Mouse (Mus musculus): ENCODE measurements at regions not wholly inside any gene's neighbourhood (a gene's known extent, or its start where the extent isn't known, plus 50 kb on each side); places are given as distances from the start of the nearest gene placed in this dataset.
A peak's percentile ranks its signal among the peaks of the same experiment; 100 is the strongest.

DNA sequence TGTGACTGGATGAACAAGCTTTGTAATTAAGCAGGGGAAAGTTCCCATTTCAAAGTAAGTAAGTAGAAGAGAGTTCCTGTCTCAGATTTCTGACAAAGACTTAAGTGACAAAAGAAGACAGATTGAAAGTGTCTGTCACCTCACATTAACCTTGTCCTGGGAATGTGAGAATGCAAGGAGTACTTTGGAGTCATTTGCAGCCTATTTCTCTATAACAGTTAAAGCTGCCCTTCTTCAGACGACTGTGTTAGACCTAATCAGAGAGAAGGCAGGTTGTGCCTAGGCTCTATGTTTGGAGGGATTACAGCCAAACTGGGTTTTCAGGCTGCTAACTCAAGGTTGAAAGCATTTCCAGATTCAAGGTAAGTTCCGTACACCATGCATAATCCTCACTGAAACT lies 446.5 kb downstream of the Pdgfc start:
- no peak for DNase-seq (ENCODE audit: low spot score in 2 of 2)

DNA sequence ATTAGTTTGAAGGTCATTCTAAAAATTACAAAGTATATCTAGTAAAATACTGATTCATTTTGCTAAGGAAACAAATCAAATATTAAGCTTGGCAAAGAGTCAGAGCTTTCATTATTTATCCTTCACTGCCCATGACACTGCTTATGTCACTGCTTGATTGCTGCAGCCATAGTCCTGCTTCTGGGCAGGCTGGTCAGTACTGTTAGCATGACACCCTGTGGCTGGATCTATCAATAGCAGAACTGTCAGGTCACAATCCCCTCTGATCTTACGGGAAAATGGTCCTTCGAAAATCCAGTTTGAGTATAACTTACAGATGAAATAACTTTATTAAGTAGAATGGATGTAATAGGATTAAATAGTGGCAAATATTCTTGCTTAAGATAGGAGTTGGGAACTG lies 447.1 kb downstream of the Pdgfc start:
- no peak for DNase-seq (ENCODE audit: low spot score in 2 of 2)

DNA sequence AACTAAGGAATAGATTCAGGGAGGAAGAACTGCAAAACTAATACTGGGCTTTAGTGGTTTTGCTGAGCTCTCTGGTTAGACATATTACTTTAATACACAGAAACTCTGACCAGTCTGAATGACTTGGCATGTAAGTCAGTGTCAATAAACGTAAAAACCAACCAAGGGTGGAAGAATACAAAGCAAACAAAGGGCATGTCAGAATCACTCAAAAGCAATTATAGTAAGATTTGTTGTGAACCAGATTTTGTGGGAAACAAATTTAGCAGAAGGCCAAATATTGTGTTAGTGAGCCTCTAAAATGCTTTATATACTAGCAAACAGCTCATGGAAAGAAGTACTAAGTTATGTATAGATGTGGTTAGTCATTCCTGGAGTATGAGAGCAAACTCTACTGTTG lies 427.1 kb upstream of the Ctso start:
- DNase-seq (ENCODE audit: low spot score in 2 of 2), result no peak

DNA sequence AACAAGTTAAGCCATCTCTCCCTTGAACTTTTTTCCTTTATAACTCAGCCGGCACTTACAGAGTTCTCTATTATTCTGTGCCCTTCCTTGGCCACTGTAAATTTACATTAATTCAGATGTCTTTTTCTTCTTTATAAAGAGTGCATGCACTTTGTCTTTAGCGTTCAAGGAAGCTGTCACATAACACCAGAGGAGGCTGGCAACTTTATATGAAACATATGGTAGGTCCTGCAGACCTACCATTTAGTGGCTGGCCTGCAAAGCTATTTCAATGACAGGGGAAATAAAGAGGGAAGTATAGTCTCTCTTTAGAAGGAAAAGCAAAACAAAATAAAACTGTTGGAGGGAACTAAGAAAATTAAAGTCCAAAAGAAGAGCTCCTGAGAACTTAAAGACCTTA lies 423.8 kb upstream of the Ctso start:
- no peak for DNase-seq (ENCODE audit: low spot score in 2 of 2)

DNA sequence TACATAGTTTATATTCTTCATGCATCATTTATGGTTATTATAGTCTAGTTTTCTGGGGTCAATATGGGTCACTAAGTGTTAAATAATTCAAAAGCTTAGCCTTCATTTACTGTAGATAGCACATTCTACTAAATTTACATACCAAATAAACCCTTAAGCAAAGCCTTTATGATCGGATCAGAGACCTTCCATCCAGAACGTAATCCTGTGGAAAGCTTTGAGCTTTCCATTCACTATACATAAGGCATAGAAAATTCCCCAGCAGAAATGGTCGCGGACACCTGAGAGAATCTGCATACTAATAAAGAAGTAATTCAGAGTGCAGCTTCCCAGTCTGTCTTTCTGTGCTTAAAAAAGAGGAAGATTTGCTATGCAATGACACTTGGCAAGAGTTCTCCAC lies 410.6 kb upstream of the Ctso start:
- DNase-seq (ENCODE audit: low spot score in 2 of 2), result no peak

DNA sequence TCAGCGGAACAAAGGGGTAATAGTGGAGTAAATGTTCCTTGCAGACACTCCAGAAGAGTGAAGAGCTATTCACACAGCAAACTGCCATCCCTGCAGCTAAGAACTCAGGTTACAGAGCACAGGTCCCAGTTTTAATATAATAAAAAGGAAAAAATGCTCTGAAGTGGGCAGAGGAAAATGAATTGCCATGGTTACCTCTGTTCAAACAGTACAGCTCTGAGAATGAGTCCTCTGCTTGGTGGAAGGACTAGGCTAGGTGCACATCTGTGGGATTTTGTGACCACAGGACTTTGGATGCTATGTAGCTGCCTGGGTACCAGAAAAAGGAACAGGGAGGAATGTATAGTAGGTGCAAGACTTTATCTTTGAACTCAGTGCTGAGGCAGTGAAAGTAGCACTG lies 401.5 kb upstream of the Ctso start:
- no peak for DNase-seq (ENCODE audit: low spot score in 2 of 2)

DNA sequence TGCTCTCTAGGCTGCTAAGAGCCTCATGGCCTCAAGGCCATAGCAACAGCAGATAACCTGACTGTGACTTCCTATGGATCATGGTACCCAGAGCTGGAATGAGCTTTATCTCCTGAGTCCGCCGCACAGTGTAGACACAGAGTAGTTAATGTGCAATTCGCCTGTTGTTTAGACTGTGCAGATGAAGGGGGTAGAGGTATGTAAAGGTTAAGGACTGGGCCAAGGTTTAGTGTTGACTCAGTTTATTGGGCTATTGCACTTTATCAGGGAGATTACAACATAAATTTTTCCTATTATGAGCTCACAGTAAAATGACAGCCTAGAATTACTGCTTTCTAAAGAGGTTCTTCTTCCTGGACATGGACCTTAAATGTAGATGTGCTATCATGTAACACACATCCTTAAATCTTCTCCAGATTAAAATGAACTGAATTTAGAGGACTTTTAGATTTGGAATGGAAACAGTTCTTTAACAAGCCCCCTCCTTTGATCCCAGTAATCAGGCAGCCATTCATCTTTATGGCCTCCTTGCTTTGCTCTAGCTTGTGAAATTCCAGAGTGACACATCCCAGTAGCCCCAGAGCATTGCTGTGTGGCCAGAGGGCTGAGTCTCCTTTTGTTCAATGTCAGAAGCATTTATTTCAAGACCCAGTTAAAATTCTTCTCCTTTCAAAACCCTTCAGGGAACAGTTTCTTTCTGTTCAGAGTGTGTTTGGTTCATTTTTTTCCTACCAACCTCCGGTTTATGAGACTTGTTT lies 396.8 kb upstream of the Ctso start:
- DNase-seq (ENCODE audit: low spot score in 2 of 2), result no peak

DNA sequence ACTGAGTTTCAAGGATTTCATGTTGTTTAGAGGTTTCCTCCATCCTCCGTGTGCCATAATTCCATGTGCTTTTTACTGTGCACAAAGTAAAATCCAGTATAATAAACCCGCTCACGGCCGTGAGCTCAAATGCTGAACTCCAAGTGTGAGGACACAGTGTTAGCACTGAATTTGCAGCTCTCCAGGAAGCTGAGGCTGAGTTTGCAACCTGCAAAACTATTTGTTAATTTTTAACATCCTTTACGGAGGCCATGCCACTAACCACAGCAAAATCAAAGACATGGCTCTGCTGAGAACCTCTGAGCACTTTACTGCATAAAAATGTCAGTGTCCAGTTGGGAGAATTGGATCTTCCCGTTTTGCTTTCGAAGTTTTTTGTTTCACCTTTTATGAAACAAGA lies 377.6 kb upstream of the Ctso start:
- DNase-seq (ENCODE audit: low spot score in 2 of 2), result no peak

DNA sequence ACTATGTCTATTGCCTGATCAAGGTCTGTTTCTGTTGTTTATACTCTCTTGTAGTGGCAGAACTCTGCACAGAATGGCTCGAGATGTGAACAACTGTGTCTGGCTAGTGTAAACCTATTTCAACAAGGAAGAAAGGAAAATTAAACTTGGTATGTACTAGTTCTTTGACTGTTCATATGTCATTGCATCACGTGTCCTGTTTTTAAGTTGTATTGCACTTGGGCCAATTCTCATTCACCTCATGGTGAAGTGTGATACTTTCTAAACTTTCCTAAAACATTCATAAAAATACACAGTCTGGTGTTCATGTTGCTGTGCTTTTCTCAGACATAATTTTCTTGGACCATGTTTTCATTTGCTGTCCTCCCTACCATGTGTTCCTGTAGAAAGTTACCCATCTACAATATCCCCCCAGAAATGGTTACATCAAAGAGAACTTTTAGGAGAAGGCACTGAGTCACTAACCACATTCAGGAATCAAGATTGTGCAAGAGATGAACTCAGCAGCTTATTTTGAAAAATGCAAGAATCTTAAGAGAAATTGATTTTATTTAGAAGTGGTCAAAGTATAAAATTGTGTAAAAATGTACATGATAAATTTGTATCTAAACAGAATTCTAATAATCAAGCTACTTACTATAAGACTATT lies 369.7 kb upstream of the Ctso start:
- no peak for DNase-seq (ENCODE audit: low spot score in 2 of 2)

DNA sequence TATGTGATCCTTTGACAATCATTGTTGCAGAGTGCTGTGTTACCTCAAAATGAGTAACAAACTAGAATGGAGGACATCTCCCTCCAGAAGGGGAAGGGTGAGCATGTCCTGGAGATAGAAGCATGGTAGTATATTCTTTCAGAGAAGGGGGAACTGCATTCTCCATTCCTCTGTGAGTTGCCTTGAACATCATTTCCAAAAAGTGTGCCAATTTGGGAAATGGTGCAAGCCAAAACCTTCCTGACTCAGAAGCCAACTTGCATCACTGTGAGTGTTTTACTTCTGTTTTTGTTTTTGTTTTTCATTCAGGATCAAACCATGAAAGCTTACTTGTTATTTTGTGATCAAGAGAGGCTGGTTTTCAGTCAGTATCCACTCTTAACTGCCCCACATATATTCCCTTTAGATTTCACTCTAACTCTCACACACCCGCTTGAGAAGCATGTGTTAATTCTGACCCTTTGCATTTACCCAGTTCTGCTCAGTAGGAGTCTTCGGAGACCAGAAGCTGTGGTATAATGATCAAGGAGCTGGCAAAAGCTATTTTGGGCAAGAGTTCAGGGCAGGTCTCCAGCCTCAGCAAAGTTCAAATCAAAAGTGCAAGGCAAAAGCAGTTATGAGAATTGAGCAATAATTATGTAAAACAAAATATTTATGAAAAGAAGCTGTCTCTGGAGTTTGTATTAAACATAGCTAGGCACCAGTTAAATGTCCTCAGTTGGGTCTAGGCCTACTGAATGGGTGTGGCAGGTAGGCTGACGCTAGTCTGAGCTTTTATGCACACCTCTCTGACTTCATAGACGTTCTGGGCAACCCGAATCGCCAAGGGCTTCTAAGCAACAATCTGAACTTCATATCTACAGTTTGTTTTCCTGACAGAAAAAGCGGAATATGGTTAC lies 368.3 kb upstream of the Ctso start:
- DNase-seq (ENCODE audit: low spot score in 2 of 2), result no peak

DNA sequence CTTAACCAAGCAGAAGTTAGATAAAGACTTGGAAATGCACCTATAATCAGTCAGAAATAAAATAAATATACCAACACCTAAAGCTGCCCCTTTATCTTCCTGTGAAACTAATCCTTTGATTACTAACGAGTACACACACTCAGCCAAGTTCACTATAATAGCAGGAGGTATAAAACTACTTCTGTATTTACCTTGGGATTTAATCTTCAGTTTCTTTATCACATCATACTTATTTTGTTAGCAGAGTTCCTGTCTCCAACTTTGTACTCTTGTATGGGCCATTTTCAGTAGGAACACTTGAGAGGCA lies 367.7 kb upstream of the Ctso start:
- DNase-seq (ENCODE audit: low spot score in 2 of 2), result no peak

DNA sequence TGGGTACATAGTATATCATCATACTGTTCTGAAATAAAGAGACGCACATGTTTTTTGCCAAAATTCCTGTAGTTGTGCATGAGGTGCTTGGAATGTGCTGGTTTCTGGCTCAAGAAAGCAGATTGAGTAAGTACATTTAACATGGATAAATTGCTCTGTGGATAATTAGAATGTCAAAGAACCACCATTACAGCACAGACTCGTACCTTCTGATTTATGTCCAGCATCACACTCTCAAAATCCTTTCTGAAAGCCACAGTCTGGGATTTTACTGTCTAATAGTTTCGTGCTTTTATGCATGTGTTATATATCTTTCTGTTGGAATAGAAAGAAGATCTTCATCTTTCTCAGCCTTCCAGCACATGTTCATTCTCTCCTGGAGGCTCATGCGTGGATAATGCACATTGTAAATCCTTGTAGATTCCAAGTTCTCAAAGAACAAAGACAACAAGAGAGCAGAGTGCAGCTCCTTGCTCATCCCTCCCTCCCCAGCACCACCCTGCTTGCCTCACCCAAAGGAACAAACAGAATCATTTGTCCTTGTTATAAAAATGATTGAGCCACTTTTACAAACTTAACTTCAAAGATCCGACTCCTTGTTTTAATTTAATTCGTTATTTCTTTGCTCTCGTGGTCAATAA lies 348.9 kb upstream of the Ctso start:
- DNase-seq (ENCODE audit: low spot score in 2 of 2), result no peak

DNA sequence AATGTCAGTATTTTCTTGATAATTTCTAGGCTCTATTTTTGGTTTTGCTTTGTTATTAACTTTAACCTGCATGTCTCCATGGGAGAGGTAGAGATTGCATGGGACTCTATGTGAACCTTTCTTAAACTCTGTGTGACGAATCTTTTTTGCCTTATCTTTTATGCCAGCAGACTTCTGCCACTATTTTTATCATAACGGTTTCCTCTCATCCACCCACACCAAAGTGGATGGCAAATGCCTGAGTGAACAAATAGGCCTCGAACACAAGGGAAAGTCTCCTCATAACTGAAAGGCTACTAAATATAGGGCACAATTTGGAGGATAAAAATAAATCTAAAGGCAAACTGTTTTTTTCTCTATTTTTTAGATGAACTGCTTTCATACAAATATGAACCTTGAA lies 343.3 kb upstream of the Ctso start:
- DNase-seq (ENCODE audit: low spot score in 2 of 2), result peak; percentile 7 to 29

DNA sequence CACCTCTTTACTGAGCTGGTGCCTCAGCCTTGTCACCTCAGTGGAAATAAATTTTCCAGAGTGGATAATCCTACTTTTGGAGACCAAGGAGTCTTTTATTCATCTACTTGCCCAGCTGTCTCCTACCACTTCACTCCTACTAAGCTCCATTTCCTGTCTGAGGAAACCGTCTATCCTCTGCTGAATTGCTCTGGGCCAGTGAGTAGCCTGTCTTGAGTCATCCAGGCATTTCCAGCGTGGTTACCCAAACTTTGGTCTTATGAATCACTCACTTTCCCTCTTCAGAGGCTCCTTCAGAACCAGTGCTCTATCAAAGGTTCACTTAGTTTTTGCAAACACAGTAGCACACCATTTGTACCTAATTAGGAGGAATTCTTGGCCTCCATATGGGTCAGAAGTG lies 303.2 kb upstream of the Ctso start:
- DNase-seq (ENCODE audit: low spot score in 2 of 2), result no peak

DNA sequence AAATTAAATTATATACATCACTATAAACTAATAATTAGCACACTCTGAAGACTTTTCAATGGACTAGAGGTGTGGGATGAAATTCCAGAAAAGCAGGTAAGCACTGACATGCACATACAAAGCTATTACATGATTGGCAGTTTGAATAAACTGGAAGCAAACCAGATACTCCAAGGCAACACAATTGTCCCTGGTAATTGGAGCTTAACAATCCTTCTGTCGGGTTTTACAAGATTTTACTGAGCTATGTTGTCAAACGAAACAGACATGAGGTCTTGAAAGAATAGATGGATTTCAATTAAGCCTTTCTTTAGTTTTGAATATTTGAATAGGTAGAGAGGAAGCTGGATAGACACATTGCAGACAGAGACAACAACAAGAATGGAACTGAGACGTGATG lies 273.9 kb upstream of the Ctso start:
- DNase-seq (ENCODE audit: low spot score in 2 of 2), result no peak

DNA sequence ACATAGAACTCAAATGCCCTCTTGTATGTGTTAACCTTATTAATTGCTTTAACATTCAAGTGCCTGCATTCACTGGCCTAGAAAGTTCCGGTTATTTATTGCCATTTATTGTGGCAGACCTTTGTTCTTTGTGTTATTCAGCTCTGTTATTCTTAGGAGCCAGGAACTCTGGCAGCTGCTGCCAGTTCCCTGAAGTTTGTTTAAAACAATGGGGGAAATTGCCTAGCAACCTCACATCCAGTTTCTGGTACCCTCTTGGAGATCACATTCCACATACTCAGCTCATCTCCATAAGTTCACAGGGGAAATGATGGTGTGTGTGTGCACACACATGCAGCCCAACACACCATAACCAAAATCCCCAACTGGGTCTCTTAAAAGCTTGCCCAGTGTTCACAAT lies 270.8 kb upstream of the Ctso start:
- DNase-seq (ENCODE audit: low spot score in 2 of 2), result no peak

DNA sequence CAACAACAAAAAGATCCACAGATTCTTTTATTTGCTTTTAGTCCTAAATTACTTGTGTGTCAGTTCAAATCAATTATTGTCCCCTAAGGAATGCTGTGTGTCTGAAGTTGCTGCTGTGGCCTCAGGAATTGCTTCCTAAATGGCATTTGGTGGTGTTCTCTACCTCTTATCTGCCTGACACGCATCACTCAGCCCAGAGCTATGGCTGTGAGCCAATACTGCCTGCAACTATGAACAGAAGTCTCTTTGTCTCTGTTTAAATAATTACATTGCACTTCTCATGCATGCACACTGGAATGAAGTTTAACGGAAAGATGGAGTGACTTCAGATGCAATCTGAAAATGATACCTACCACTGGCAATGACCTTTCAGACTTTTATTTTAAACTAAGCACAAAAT lies 266.1 kb upstream of the Ctso start:
- DNase-seq (ENCODE audit: low spot score in 2 of 2), result no peak

DNA sequence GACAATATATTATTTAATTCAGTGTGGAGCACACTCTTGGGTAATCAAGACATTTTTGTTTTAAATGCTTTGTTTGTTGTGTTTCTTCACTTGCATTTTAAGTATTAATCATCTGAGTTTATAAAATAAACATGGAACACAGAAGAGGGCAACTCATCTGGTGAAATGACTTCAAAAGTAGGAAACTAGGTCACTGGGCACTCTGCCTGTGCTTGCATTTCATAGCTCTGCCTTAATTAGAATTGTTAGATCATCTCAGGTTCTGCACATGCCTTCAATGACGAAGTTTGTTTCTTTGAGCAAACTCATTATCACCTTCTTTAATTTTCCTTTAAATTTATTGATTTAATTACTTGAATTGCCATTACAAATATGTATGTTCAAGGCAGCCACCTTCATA lies 255.8 kb upstream of the Ctso start:
- DNase-seq (ENCODE audit: low spot score in 2 of 2), result no peak

DNA sequence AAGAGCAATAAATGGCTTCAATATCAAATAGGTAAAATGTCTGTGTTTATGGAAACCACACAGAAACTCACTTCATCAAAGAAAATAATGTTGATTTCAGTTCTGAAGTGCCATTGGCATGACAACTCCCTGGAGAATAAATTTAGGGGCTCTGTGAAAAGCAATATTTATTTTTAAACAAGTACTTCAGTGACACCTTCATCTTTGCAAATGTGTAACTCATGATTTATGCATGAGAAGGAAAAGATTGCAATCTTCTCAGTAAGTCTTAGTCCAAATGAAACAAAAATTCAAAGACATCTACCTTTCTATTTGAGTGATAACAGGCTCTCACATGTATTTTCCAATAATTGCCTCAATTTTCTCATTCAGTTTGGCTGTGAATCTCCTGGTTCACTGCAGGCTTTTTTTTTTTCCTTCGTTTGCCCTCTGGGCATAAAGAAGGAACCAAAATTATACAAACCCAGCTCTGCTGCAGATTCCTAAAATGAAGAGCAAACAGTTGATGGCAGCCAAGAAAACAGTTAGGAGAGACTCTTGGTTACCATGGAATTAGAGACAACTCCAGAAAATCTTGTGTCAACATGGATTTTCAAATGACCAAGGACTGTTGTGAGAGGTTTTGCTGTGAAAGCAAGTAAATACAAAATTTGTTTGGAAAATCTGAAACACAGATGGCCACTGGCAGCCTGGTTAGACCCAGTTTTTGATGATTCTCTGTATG lies 230.3 kb upstream of the Ctso start:
- DNase-seq (ENCODE audit: low spot score in 2 of 2), result no peak

DNA sequence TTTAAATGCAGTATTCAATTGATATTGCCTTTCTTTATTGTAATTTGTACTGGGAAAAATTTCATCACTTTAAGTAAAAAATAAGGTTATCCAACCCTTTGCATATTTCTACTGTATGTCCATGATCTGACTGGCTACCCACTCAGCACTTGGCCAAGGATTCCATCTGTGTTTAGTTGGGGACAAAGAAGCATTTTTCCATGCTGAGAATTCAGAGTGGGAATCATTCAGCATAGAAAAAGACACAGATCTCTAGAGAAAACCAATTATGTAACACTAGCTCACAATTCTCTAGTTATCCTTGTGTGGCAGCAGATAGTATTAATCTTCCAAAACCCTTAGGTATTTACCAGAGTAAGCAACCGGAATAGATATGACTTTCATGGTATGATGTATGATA lies 213.5 kb upstream of the Ctso start:
- no peak for DNase-seq (ENCODE audit: low spot score in 2 of 2)

DNA sequence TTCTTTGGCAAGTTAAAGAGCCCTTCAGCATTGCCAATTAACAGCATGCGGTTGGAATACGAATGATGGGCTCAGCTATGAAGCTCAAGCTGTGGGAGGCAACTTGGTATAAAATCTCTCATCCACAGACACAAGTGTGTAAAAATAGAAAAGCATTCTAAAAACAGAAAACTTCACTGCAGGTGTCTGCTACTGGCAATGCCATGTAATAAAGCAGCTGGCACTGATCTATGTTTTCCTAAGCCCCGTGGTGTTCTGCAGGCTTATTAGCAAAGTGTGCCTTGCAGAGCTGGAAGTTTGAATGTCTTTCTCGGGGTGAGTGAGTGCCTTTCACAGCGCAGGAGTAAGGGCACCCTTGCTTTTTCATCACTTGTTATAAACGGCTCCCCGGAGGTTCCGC lies 196.9 kb upstream of the Ctso start:
- DNase-seq (ENCODE audit: low spot score in 2 of 2), result peak in 1 of 2 experiments; percentile 10

Measured in left cerebral cortex, adult 18-20 months (tissue).